Comparison of ENCODE assay signal across 15 mouse cellular contexts in genomic region chr1:105926871-105927270, GRCm38 (mm10).
"Had no signal": no experiment of that assay in that cellular context is flagged by ENCODE, and none has a peak within 500 bp of the region (broad histone marks: within the 10 kb centered on the region; RNA-seq: fewer than 3 reads in every experiment).

No protein-coding gene starts in this region.

- H3K4me3 ChIP-seq: lung, embryonic 15.5 days; megakaryocyte, embryonic 14.5 days; midbrain, embryonic 13.5 days; midbrain, embryonic 15.5 days; neural tube, embryonic 12.5 days; stomach, embryonic 15.5 days had no signal

- H3K27me3 ChIP-seq: lung, embryonic 15.5 days; megakaryocyte, embryonic 14.5 days; midbrain, embryonic 13.5 days; midbrain, embryonic 15.5 days; neural tube, embryonic 12.5 days; stomach, embryonic 15.5 days had no signal

- H3K36me3 ChIP-seq: lung, embryonic 15.5 days; midbrain, embryonic 13.5 days; midbrain, embryonic 15.5 days; neural tube, embryonic 12.5 days; stomach, embryonic 15.5 days had no signal

- H3K9ac ChIP-seq: lung, embryonic 15.5 days; midbrain, embryonic 13.5 days; midbrain, embryonic 15.5 days; neural tube, embryonic 12.5 days; stomach, embryonic 15.5 days had no signal

- H3K4me2 ChIP-seq: lung, embryonic 15.5 days; midbrain, embryonic 11.5 days; midbrain, embryonic 13.5 days; midbrain, embryonic 15.5 days; neural tube, embryonic 12.5 days; stomach, embryonic 15.5 days had no signal

- DNase-seq: lung, adult 2 months; lung, postnatal 14 days; lung, postnatal 36 days; right cerebral cortex, postnatal 14 days; thymus, adult 2 months; thymus, postnatal 36 days had no signal

- H3K9me3 ChIP-seq: lung, embryonic 15.5 days; megakaryocyte, embryonic 14.5 days; midbrain, embryonic 13.5 days; midbrain, embryonic 15.5 days; neural tube, embryonic 12.5 days; stomach, embryonic 15.5 days had no signal

- ATAC-seq: lung, postnatal 0 days; midbrain, embryonic 13.5 days; midbrain, embryonic 15.5 days had no signal

- H3K4me1 ChIP-seq: midbrain, embryonic 13.5 days; midbrain, embryonic 15.5 days; neural tube, embryonic 12.5 days; stomach, embryonic 15.5 days had no signal

- H3K27ac ChIP-seq: lung, embryonic 15.5 days; midbrain, embryonic 13.5 days; midbrain, embryonic 15.5 days; neural tube, embryonic 12.5 days; stomach, embryonic 15.5 days; stomach, postnatal 0 days had no signal
